Mouse (Mus musculus): ENCODE measurements around the gene Plppr4. TPM values are rescaled to one million over a fixed set of nuclear protein-coding genes. Genes with fewer than 3 reads are reported as not detected.

Plppr4 gene
- polyA plus RNA-seq (2014; fragmentation: Illumina TruSeq; extraction: RNeasy Lipid Tissue Mini Kit (QIAGEN cat#74804); ENCODE audit: low read depth, low replicate concordance), result 0.10 TPM

DNA sequence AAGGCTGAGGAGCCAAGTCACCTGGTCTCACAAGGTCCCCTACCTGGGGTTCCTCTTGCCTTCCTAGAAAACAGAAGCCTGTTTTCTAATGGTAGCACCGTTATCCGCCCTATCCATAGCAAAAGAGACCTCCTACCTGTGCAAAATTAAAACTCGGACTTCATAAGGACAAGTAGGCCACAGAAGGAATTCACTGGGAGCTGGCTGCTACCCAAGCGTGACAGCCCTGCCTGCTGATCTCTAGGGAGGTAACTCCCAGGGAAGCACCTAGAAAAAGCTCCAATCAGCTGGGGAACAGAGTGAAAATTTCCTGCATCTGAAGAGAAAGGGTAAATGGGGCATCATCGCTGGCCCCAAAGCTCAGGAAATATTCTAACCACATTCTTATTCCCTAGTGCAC is at the start of gene Plppr4:
Gene Plppr4 (minus strand): TSS at position 349 of the 400 bp plus-strand sequence.

Other genes starting within 250 kb of the Plppr4 start
- 0.50 TPM for gene Plppr5, start 214.0 kb upstream of the Plppr4 start, polyA plus RNA-seq (2014; fragmentation: Illumina TruSeq; extraction: RNeasy Lipid Tissue Mini Kit (QIAGEN cat#74804); ENCODE audit: low read depth, low replicate concordance)